Mouse (Mus musculus) large intestine, adult 2 months (tissue): ENCODE data around the gene Krr1. TPM values are rescaled to one million over a fixed set of nuclear protein-coding genes. Genes with fewer than 3 reads are reported as not detected.
"Not testable (repeated sequence)": the region's sequence is repeated elsewhere in the genome, so short reads cannot be mapped to it uniquely, and the experiment has no call there.

ENCODE experiments used
- DNase-seq: peaks from one replicate; pipeline ENCODE4 v3.0.0-alpha.2; 2012; ENCODE audit warnings: low read depth, low spot score
- WGBS: fragments of 180-500 bp; shearing (Covaris S2); methylation state at CpG from one replicate; pipeline ENCODE4 v1.1.7; 2018; 5-methylcytosine and 5-hydroxymethylcytosine counted together
- polyA plus RNA-seq: library from polyadenylated mRNA; depleted of rRNA; stranded (reverse); fragments of >200 nt; gene quantifications from 2 replicates; pipeline ENCODE4 v1.2.3, GENCODE M21; 2012

Gene Krr1
- polyA plus RNA-seq, 1 experiment = 5.1 TPM

GRCm38 (mm10) chr10:111966394-111966793 is 6.1 kb upstream of the Krr1 start:
- no peak for DNase-seq
- 39% methylated on average over 4 of the region's 4 CpGs for WGBS

GRCm38 (mm10) chr10:111971929-111972328 is 535 bp upstream of the Krr1 start:
- WGBS = 83% methylated on average over 3 of the region's 3 CpGs
- no peak for DNase-seq

- WGBS = 28% methylated on average over 5 of the region's 5 CpGs
- DNase-seq = no peak
These were observed 5.1 kb downstream of the Krr1 start for GRCm38 (mm10) chr10:111977584-111977983.

- WGBS = 49% methylated on average over 5 of the region's 5 CpGs
- DNase-seq = no peak
These were observed 10.6 kb downstream of the Krr1 start for GRCm38 (mm10) chr10:111983070-111983469.

- 71% methylated on average over 6 of the region's 6 CpGs for WGBS
- DNase-seq = no peak
These were observed 14.0 kb downstream of the Krr1 start for GRCm38 (mm10) chr10:111986453-111986852.

GRCm38 (mm10) chr10:111995803-111996548 is 23.5 kb downstream of the Krr1 start:
- no peak for DNase-seq
- 71% methylated on average over 11 of the region's 11 CpGs for WGBS

- DNase-seq = no peak
- 21% methylated on average over 7 of the region's 7 CpGs for WGBS
These were observed 24.1 kb downstream of the Krr1 start for GRCm38 (mm10) chr10:111996549-111996904.

GRCm38 (mm10) chr10:111996911-111997347 is 24.5 kb downstream of the Krr1 start:
- WGBS = 18% methylated on average over 8 of the region's 8 CpGs
- DNase-seq = no peak

GRCm38 (mm10) chr10:111997671-111998070 is 25.2 kb downstream of the Krr1 start:
- no peak for DNase-seq

GRCm38 (mm10) chr10:111999765-112000164 is 27.3 kb downstream of the Krr1 start:
- 54% methylated on average over 3 of the region's 3 CpGs for WGBS
- DNase-seq = no peak

GRCm38 (mm10) chr10:112000568-112000967 is 28.1 kb downstream of the Krr1 start:
- 69% methylated on average over 5 of the region's 5 CpGs for WGBS
- DNase-seq = no peak

- DNase-seq = no peak
- 30% methylated on average over 2 of the region's 2 CpGs for WGBS
These were observed 28.9 kb downstream of the Krr1 start for GRCm38 (mm10) chr10:112001350-112001749.

GRCm38 (mm10) chr10:112001756-112002520 is 29.5 kb downstream of the Krr1 start:
- 65% methylated on average over 9 of the region's 9 CpGs for WGBS
- no peak for DNase-seq

- 42% methylated on average over 9 of the region's 9 CpGs for WGBS
- DNase-seq = peak; percentile 31
These were observed 30.2 kb downstream of the Krr1 start, which contains the start of gene Glipr1 for GRCm38 (mm10) chr10:112002544-112003215. TSS of gene Glipr1 (minus strand) at chr10:112002631.

- not testable (repeated sequence) for DNase-seq
- 54% methylated on average over 1 of the region's 1 CpGs for WGBS
These were observed 37.0 kb downstream of the Krr1 start for GRCm38 (mm10) chr10:112009511-112009910.

- 63% methylated on average over 2 of the region's 2 CpGs for WGBS
- no peak for DNase-seq
These were observed 51.1 kb downstream of the Krr1 start for GRCm38 (mm10) chr10:112023585-112023984.

GRCm38 (mm10) chr10:112028689-112029088 is 56.2 kb downstream of the Krr1 start:
- WGBS = 77% methylated on average over 3 of the region's 3 CpGs
- DNase-seq = not testable (repeated sequence)
